Mouse (Mus musculus) hindbrain, postnatal 0 days (tissue): ENCODE data around the gene Rnf135. TPM values are rescaled to one million over a fixed set of nuclear protein-coding genes. Genes with fewer than 3 reads are reported as not detected.
A peak's percentile ranks its signal among the peaks of the same experiment; 100 is the strongest.
"Not testable (repeated sequence)": the region's sequence is repeated elsewhere in the genome, so short reads cannot be mapped to it uniquely, and the experiment has no call there.

Experiments
- ATAC-seq: fragments of 200-750 bp; cut with Nextera tagmentation; 2 replicates; pipeline ENCODE4 v1.8.0; 2017; ENCODE audit warnings: mild to moderate bottlenecking, moderate TSS enrichment, moderate library complexity
- DNase-seq: peaks from one replicate; pipeline ENCODE4 v3.0.0-alpha.2; 2015; ENCODE audit warnings: low spot score
- H3K27ac ChIP-seq: fragments of 300-500 bp; sonication (generic); 2 replicates; pipeline ENCODE4 v1.5.1; 2014; ENCODE audit warnings: mild to moderate bottlenecking
- H3K27me3 ChIP-seq: fragments of 300-500 bp; sonication (generic); 2 replicates; pipeline ENCODE4 v1.6.1; 2014; ENCODE audit warnings: low read length, mixed read lengths; ENCODE audit not compliant: insufficient read depth
- H3K36me3 ChIP-seq: fragments of 300-500 bp; sonication (generic); 2 replicates; pipeline ENCODE4 v1.6.1; 2014; ENCODE audit warnings: low read length, mixed read lengths; ENCODE audit not compliant: insufficient read depth
- H3K4me1 ChIP-seq: fragments of 300-500 bp; sonication (generic); 2 replicates; pipeline ENCODE4 v1.6.1; 2014; ENCODE audit warnings: antibody characterized with exemption, low read length, mixed read lengths; ENCODE audit not compliant: insufficient read depth
- H3K4me2 ChIP-seq: fragments of 300-500 bp; sonication (generic); 2 replicates; pipeline ENCODE4 v1.6.1; 2014; ENCODE audit warnings: low read depth, mild to moderate bottlenecking, low read length, moderate library complexity, mixed read lengths
- H3K4me3 ChIP-seq: fragments of 300-500 bp; sonication (generic); 2 replicates; pipeline ENCODE4 v1.5.1; 2014; ENCODE audit warnings: low read length
- H3K9ac ChIP-seq: fragments of 300-500 bp; sonication (generic); replicated peaks from 2 replicates; pipeline ENCODE4 v1.6.1; 2014; ENCODE audit warnings: mild to moderate bottlenecking, low read length, moderate library complexity, mixed read lengths
- H3K9me3 ChIP-seq: fragments of 300-500 bp; sonication (generic); 2 replicates; pipeline ENCODE4 v1.6.1; 2016; ENCODE audit warnings: low read length, mixed read lengths
- CTCF ChIP-seq: IDR thresholded peaks from 2 replicates; pipeline ENCODE4 v1.5.1; 2016; ENCODE audit warnings: antibody characterized with exemption, control low read depth, low read depth
- WGBS: fragments of 180-500 bp; shearing (Covaris S2); extraction: QIAGEN DNeasy Blood & Tissue Kit; methylation state at CpG from one replicate; pipeline ENCODE4 v1.1.7; 2014; 5-methylcytosine and 5-hydroxymethylcytosine counted together
- polyA plus RNA-seq: library from polyadenylated mRNA; unstranded; fragments of >200 nt; fragmentation: Nextera tagmentation; extraction: Ambion mirVana; gene quantifications from 2 replicates; pipeline ENCODE4 v1.2.1, GENCODE M21; 2015
- total RNA-seq: library from RNA; depleted of rRNA; stranded (reverse); fragments of >200 nt; gene quantifications from 2 replicates; pipeline ENCODE4 v1.2.3, GENCODE M21; 2014

Rnf135 gene
- total and polyA plus RNA-seq, 2 experiments from 2014 or later, result 4.7 to 5.0 TPM

DNA sequence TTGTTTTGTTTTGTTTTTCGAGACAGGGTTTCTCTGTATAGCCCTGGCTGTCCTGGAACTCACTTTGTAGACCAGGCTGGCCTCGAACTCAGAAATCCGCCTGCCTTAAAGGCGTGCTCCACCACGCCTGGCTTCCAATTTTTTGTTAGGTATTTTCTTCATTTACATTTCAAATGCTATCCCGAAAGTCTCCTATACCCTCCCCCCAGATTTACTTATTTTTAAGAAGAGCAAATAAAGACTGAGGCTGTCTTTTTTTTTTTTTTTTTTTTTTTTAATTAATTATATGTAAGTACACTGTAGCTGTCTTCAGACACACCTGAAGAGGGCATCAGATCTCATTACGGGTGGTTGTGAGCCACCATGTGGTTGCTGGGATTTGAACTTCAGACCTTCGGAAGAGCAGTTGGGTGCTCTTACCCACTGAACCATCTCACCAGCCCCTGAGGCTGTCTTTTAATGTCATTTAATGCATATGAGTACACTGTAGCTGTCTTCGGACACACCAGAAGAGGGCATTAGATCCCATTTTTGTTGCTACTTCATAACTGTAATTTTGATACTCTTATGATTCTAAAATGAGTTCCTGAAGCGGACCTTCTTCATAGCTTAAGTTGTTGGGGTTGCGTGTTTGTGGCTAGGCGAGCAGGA is 472 bp upstream of the Rnf135 start:
- DNase-seq, H3K4me1 ChIP-seq, H3K9me3 ChIP-seq, H3K27me3 ChIP-seq, H3K36me3 ChIP-seq: not testable (repeated sequence)
- Histone ChIP-seq H3K4me2 (peak overlapping the region; percentile 62), H3K9ac (peak overlapping the region; percentile 59), H3K4me3 (peak overlapping the region; percentile 46), H3K27ac (peak overlapping the region; percentile 75; the same call in 1 of the 2 replicates)
- 45% methylated on average over 12 of the region's 12 CpGs for WGBS
- peak; percentile 51 for TF ChIP-seq CTCF
- ATAC-seq, result peak; percentile 79

DNA sequence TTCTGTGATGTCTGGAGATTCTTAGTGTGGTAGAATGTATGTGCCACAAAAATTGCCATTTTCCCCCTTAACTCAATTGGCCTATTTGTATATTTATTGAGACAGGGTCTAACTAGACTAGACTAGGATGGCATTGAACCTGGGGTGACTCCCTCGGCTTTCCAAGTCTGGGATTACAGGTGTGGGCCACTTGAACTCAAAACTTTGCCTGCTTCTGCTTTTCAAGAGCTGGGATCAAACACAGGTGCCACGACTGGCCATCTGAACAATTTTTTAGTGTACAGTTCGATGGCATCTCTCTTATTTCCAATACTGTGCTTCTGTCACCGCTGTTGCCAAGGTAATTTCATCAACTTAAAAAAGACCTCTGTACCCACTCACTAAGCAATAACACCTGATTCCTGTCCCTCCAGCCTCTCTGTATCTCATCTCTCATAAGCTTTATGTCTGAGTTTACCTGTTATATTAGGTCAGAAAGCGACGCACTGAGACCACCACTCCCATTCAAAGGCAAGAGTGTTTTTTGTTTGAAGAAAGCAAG is 950 bp downstream of the Rnf135 start:
- no peak for DNase-seq
- Histone ChIP-seq H3K9me3 (no peaks in the 10 kb centered on the region), H3K36me3 (no peaks in the 10 kb centered on the region), H3K27me3 (no peaks in the 10 kb centered on the region), H3K4me3 (peak overlapping the region; percentile 46; the same call in 1 of the 2 replicates), H3K27ac (no peak overlapping the region), H3K4me2 (peak overlapping the region; percentile 62), H3K9ac (peak overlapping the region; percentile 59; the same call in 1 of the 2 replicates), H3K4me1 (no peaks in the 10 kb centered on the region)
- ATAC-seq, result no peak
- no peak for TF ChIP-seq CTCF
- WGBS, result 88% methylated on average over 6 of the region's 6 CpGs

DNA sequence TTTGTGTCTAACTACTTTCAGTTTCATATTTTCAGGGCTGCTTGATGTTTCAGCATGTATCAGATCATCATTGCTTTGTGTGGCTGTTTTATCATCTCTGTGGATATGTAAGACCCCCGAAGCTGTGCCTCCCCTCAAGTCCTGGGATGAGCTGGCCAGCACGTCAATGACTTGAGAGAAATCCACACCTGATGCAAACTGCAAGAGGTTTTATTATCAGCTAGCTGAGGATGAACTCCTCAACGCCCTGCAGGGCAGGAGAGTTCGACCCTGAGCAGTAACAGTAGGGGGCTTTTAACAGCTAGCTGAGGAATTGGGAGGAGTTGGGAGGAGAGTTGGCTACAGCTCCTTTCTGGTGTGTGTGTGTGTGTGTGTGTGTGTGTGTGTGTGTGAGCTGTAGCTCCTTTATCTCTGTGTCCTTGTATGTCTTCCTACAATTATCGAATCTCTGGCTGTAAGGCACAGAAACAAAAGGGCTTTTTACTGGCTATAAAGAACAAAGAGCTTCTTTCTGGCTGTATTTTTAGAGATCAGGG is 1.9 kb downstream of the Rnf135 start:
- WGBS, result 57% methylated on average over 5 of the region's 5 CpGs
- H3K4me1 ChIP-seq, ATAC-seq, H3K4me3 ChIP-seq, H3K9me3 ChIP-seq, H3K27ac ChIP-seq, H3K9ac ChIP-seq, H3K4me2 ChIP-seq, H3K27me3 ChIP-seq, H3K36me3 ChIP-seq, DNase-seq: not testable (repeated sequence)

DNA sequence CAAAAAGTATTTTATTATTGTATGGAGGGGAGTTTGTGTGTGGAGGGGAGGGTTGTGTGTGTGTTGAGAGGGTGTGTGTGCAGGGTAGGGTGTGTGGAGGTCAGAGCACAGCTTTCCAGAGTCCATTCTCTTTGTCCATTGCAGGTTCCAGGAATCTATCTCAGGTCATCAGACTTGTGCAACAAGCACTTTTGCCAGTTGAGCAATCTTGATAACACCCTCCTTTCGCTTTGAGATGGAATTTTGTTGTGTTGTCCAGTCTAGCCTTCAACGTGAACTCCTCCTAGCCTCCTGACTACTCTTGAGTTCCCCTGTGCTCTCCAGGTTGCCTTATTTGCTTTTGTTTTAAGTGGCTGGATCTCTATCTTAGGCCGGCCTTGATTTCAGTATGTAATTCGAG is 6.6 kb downstream of the Rnf135 start:
- no peak for DNase-seq
- Histone ChIP-seq H3K9ac (no peak overlapping the region), H3K36me3 (no peaks in the 10 kb centered on the region), H3K9me3 (no peaks in the 10 kb centered on the region), H3K27me3 (no peaks in the 10 kb centered on the region), H3K27ac (no peak overlapping the region), H3K4me2 (no peak overlapping the region), H3K4me1 (no peaks in the 10 kb centered on the region), H3K4me3 (no peak overlapping the region)
- ATAC-seq, result no peak
- no peak for TF ChIP-seq CTCF
- WGBS, result 79% methylated on average over 4 of the region's 4 CpGs

DNA sequence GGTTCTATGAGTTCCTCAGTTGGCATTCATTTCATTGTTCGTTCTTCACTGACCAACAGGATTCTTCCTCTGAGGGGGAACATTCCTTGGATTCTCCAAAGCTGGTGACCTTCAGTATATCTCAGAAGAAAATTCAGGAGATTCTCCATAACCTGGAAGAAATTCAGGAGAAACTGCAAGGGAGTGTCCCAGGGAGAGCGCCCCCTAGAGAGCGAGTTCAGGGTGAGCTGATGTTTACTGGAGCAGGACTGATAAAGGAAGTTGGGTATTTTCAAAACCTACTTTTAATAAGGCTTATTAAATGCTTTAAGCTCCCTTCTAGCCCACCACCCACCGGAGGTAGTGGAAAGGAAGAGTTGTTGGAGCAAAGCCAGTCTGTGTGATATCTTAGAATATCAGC is 10.2 kb downstream of the Rnf135 start:
- no peak for DNase-seq
- Histone ChIP-seq H3K9me3 (no peaks in the 10 kb centered on the region), H3K36me3 (no peaks in the 10 kb centered on the region), H3K9ac (no peak overlapping the region), H3K4me1 (no peaks in the 10 kb centered on the region), H3K27me3 (no peaks in the 10 kb centered on the region), H3K27ac (no peak overlapping the region), H3K4me3 (no peak overlapping the region), H3K4me2 (no peak overlapping the region)
- TF ChIP-seq CTCF, result no peak
- 73% methylated on average over 4 of the region's 4 CpGs for WGBS
- no peak for ATAC-seq

DNA sequence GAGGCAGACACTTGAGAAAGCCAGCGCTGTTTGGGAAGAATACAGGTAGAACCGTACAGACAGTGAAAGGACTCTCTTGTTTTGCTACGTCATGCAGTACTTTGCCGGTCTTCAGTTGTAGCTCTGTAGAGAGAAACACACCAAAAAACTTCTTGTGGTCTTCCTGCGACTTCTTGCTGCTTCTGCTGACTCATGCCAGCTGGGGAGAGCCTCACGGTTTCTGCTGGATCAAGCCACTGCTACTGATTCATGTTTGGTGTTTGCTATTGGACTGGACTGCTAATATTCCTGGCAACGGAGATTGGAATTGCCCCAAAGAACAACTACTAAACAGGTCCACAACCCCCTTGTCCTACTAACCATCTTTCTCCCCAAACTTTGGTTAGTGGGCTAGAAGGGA is 12.7 kb downstream of the Rnf135 start:
- H3K9me3 ChIP-seq, result no peaks in the 10 kb centered on the region
- ATAC-seq (no peak), DNase-seq (no peak)
- no peaks in the 10 kb centered on the region for H3K36me3 ChIP-seq
- 87% methylated on average over 7 of the region's 7 CpGs for WGBS
- H3K4me3 ChIP-seq, result no peak overlapping the region
- no peak overlapping the region for H3K9ac ChIP-seq
- no peak for TF ChIP-seq CTCF
- H3K27ac ChIP-seq, result no peak overlapping the region
- no peaks in the 10 kb centered on the region for H3K4me1 ChIP-seq
- no peak overlapping the region for H3K4me2 ChIP-seq
- no peaks in the 10 kb centered on the region for H3K27me3 ChIP-seq

DNA sequence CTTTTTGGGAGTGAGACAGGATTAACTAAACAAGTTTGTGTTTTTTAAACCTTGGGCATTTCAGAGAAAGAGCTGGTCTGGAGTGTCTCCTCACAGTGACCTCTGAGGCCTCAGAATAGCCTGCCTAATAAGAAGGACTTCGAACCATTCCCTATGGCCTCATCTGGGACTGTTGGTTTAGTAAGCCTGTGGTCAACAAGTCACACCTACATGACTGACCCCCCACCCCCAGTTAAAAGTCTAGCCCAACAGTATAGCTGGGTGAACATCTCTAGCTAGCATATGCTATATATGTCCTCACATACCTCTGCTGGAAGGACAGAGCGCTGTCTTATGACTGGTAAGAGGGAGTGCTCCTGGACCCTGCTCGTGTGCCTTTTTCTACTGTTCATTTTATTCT is 15.7 kb downstream of the Rnf135 start:
- Histone ChIP-seq H3K4me1 (no peaks in the 10 kb centered on the region), H3K9me3 (no peaks in the 10 kb centered on the region), H3K4me2 (no peak overlapping the region), H3K27ac (no peak overlapping the region), H3K36me3 (no peaks in the 10 kb centered on the region), H3K9ac (no peak overlapping the region), H3K4me3 (no peak overlapping the region), H3K27me3 (no peaks in the 10 kb centered on the region)
- ATAC-seq (no peak), DNase-seq (no peak)
- 94% methylated on average over 3 of the region's 3 CpGs for WGBS
- TF ChIP-seq CTCF, result no peak
